Mouse (Mus musculus) limb, embryonic 10.5 days (tissue): ENCODE data around the gene Elane. TPM values are rescaled to one million over a fixed set of nuclear protein-coding genes. Genes with fewer than 3 reads are reported as not detected.
"Not testable (repeated sequence)": the region's sequence is repeated elsewhere in the genome, so short reads cannot be mapped to it uniquely, and the experiment has no call there.

ENCODE experiments used
- DNase-seq: peaks from one replicate; pipeline ENCODE4 v3.0.0-alpha.2; 2017; ENCODE audit warnings: low spot score
- H3K27ac ChIP-seq: fragments of 300-500 bp; sonication (generic); 2 replicates; pipeline ENCODE4 v1.5.1; 2016; ENCODE audit warnings: mild to moderate bottlenecking
- H3K27me3 ChIP-seq: fragments of 300-500 bp; sonication (generic); 2 replicates; pipeline ENCODE4 v1.6.1; 2016; ENCODE audit warnings: low read depth, mild to moderate bottlenecking; ENCODE audit not compliant: poor library complexity, severe bottlenecking
- H3K36me3 ChIP-seq: fragments of 300-500 bp; sonication (generic); 2 replicates; pipeline ENCODE4 v1.6.1; 2016; ENCODE audit warnings: mild to moderate bottlenecking, moderate library complexity
- H3K4me1 ChIP-seq: fragments of 300-500 bp; sonication (generic); 2 replicates; pipeline ENCODE4 v1.6.1; 2016
- H3K4me3 ChIP-seq: fragments of 300-500 bp; sonication (generic); 2 replicates; pipeline ENCODE4 v1.5.1; 2016; ENCODE audit warnings: mild to moderate bottlenecking, moderate library complexity
- H3K9me3 ChIP-seq: fragments of 300-500 bp; sonication (generic); replicated peaks from 2 replicates; pipeline ENCODE4 v1.6.1; 2016; ENCODE audit warnings: mild to moderate bottlenecking
- WGBS: fragments of 180-500 bp; shearing (Covaris S2); methylation state at CpG from one replicate; pipeline ENCODE4 v1.1.7; 2016; 5-methylcytosine and 5-hydroxymethylcytosine counted together
- polyA plus RNA-seq: library from polyadenylated mRNA; unstranded; fragments of >200 nt; fragmentation: Nextera tagmentation; extraction: Ambion mirVana; gene quantifications from 2 replicates; pipeline ENCODE4 v1.2.1, GENCODE M21; 2016

Gene Elane
- polyA plus RNA-seq, 1 experiment from 2014 or later: not detected

GRCm38 (mm10) chr10:79892451-79893118 is 6.5 kb downstream of the Elane start:
- not testable (repeated sequence) for H3K27me3 ChIP-seq, H3K9me3 ChIP-seq, H3K4me3 ChIP-seq
- Histone ChIP-seq H3K4me1 (peaks cover 17% of the 10 kb centered on the region), H3K36me3 (peaks cover 33% of the 10 kb centered on the region), H3K27ac (0 out of 2 replicates have a peak overlapping the region, but pooled peaks have one; percentile 16)
- WGBS: 46% methylated on average over 22 of the region's 22 CpGs
- peak; percentile 92 for DNase-seq

GRCm38 (mm10) chr10:79896306-79896705 is 10.3 kb downstream of the Elane start:
- 94% methylated on average over 16 of the region's 16 CpGs for WGBS
- Histone ChIP-seq H3K27me3 (no peaks in the 10 kb centered on the region; the same call in 1 of the 2 replicates), H3K36me3 (peaks cover 68% of the 10 kb centered on the region), H3K9me3 (no peaks in the 10 kb centered on the region), H3K27ac (no peak overlapping the region), H3K4me3 (no peak overlapping the region), H3K4me1 (peaks cover 31% of the 10 kb centered on the region)
- DNase-seq: no peak

GRCm38 (mm10) chr10:79896814-79897213 is 10.8 kb downstream of the Elane start:
- Histone ChIP-seq H3K4me3 (no peak overlapping the region), H3K36me3 (peaks cover 70% of the 10 kb centered on the region), H3K9me3 (no peaks in the 10 kb centered on the region), H3K27me3 (no peaks in the 10 kb centered on the region; the same call in 1 of the 2 replicates), H3K4me1 (peaks cover 33% of the 10 kb centered on the region), H3K27ac (0 out of 2 replicates have a peak overlapping the region, but pooled peaks have one; percentile 46)
- 86% methylated on average over 13 of the region's 13 CpGs for WGBS
- no peak for DNase-seq

- 46% methylated on average over 19 of the region's 20 CpGs for WGBS
Measured at GRCm38 (mm10) chr10:79897316-79898245, 11.5 kb downstream of the Elane start.

GRCm38 (mm10) chr10:79900951-79901410 is 14.9 kb downstream of the Elane start:
- Histone ChIP-seq H3K36me3 (peaks cover 92% of the 10 kb centered on the region), H3K27me3 (no peaks in the 10 kb centered on the region; the same call in 1 of the 2 replicates), H3K9me3 (no peaks in the 10 kb centered on the region), H3K4me3 (no peak overlapping the region), H3K27ac (0 out of 2 replicates have a peak overlapping the region, but pooled peaks have one; percentile 12), H3K4me1 (peaks cover 28% of the 10 kb centered on the region)
- DNase-seq: no peak
- 23% methylated on average over 2 of the region's 2 CpGs for WGBS

More at GRCm38 (mm10) chr10:79897316-79898245, 11.5 kb downstream of the Elane start:
- peaks cover 33% of the 10 kb centered on the region for H3K4me1 ChIP-seq
- 0 out of 2 replicates have a peak overlapping the region, but pooled peaks have one; percentile 46 for H3K27ac ChIP-seq
- 0 out of 2 replicates have a peak overlapping the region, but pooled peaks have one; percentile 6 for H3K4me3 ChIP-seq
- no peak for DNase-seq
- H3K9me3 ChIP-seq: no peaks in the 10 kb centered on the region
- H3K36me3 ChIP-seq: peaks cover 76% of the 10 kb centered on the region
- H3K27me3 ChIP-seq: no peaks in the 10 kb centered on the region; the same call in 1 of the 2 replicates

- no peaks in the 10 kb centered on the region for H3K9me3 ChIP-seq
- H3K4me1 ChIP-seq: peaks cover 22% of the 10 kb centered on the region
- H3K36me3 ChIP-seq: peaks cover 68% of the 10 kb centered on the region
- peak overlapping the region; percentile 88 for H3K4me3 ChIP-seq
- no peak for DNase-seq
- 96% methylated on average over 9 of the region's 9 CpGs for WGBS
- H3K27me3 ChIP-seq: no peaks in the 10 kb centered on the region
- no peak overlapping the region; the same call in 1 of the 2 replicates for H3K27ac ChIP-seq
Measured at GRCm38 (mm10) chr10:79906712-79907111, 20.7 kb downstream of the Elane start.

- peaks cover 71% of the 10 kb centered on the region for H3K36me3 ChIP-seq
- WGBS: 93% methylated on average over 10 of the region's 10 CpGs
- no peaks in the 10 kb centered on the region for H3K27me3 ChIP-seq
- no peak for DNase-seq
- H3K27ac ChIP-seq: peak overlapping the region; percentile 36; the same call in 1 of the 2 replicates
- H3K4me1 ChIP-seq: peaks cover 22% of the 10 kb centered on the region
- no peaks in the 10 kb centered on the region for H3K9me3 ChIP-seq
- H3K4me3 ChIP-seq: peak overlapping the region; percentile 88
Measured at GRCm38 (mm10) chr10:79907415-79907814, 21.4 kb downstream of the Elane start.

GRCm38 (mm10) chr10:79908167-79909091 is 22.4 kb downstream of the Elane start, which contains the start of gene Med16:
Gene Med16 (minus strand): TSS chr10:79908923.
- H3K9me3 ChIP-seq: no peaks in the 10 kb centered on the region
- 2% methylated on average over 52 of the region's 52 CpGs for WGBS
- H3K4me3 ChIP-seq: peak within 1 kb of the TSS; percentile 88
- peaks cover 69% of the 10 kb centered on the region for H3K36me3 ChIP-seq
- peak; percentile 96 for DNase-seq
- peak within 1 kb of the TSS; percentile 100 for H3K27ac ChIP-seq
- H3K27me3 ChIP-seq: no peaks in the 10 kb centered on the region
- peaks cover 22% of the 10 kb centered on the region for H3K4me1 ChIP-seq

GRCm38 (mm10) chr10:79909092-79909922 is 23.3 kb downstream of the Elane start:
- Histone ChIP-seq H3K27me3 (no peaks in the 10 kb centered on the region), H3K27ac (peak overlapping the region; percentile 100), H3K36me3 (peaks cover 69% of the 10 kb centered on the region), H3K4me1 (peaks cover 27% of the 10 kb centered on the region), H3K4me3 (peak overlapping the region; percentile 88), H3K9me3 (no peaks in the 10 kb centered on the region)
- peak; percentile 58 for DNase-seq
- WGBS: 25% methylated on average over 14 of the region's 14 CpGs

- peaks cover 40% of the 10 kb centered on the region for H3K4me1 ChIP-seq
- no peaks in the 10 kb centered on the region for H3K27me3 ChIP-seq
- WGBS: 92% methylated on average over 4 of the region's 4 CpGs
- no peak for DNase-seq
- H3K36me3 ChIP-seq: peaks cover 57% of the 10 kb centered on the region
- no peaks in the 10 kb centered on the region for H3K9me3 ChIP-seq
- H3K4me3 ChIP-seq: no peak within 1 kb of the TSS
- H3K27ac ChIP-seq: no peak within 1 kb of the TSS
Measured at GRCm38 (mm10) chr10:79910556-79910955, 24.5 kb downstream of the Elane start, which contains the start of gene Gm26602. Gene Gm26602 (plus strand): TSS chr10:79910856.

GRCm38 (mm10) chr10:79912412-79912811 is 26.4 kb downstream of the Elane start:
- Histone ChIP-seq H3K27me3 (peaks cover 4% of the 10 kb centered on the region), H3K4me3 (no peak overlapping the region), H3K27ac (no peak overlapping the region), H3K9me3 (no peaks in the 10 kb centered on the region), H3K4me1 (peaks cover 47% of the 10 kb centered on the region), H3K36me3 (peaks cover 39% of the 10 kb centered on the region)
- DNase-seq: no peak
- 57% methylated on average over 20 of the region's 20 CpGs for WGBS
